Mouse (Mus musculus) liver, postnatal 0 days (tissue): ENCODE results near the gene Plaur. TPM values are rescaled to one million over a fixed set of nuclear protein-coding genes. Genes with fewer than 3 reads are reported as not detected.

ENCODE experiments used
- ATAC-seq: fragments of 200-750 bp; cut with Nextera tagmentation; 2 replicates; pipeline ENCODE4 v1.8.0; 2017; ENCODE audit warnings: mild to moderate bottlenecking, moderate library complexity
- DNase-seq: peaks from one replicate; pipeline ENCODE4 v3.0.0-alpha.2; 2016
- H3K27ac ChIP-seq: fragments of 300-500 bp; sonication (generic); 2 replicates; pipeline ENCODE4 v1.5.1; 2014; ENCODE audit warnings: antibody characterized with exemption, moderate library complexity, mild to moderate bottlenecking, low read depth
- H3K27me3 ChIP-seq: fragments of 300-500 bp; sonication (generic); 2 replicates; pipeline ENCODE4 v1.6.1; 2014; ENCODE audit warnings: low read length, control low read depth, mixed read lengths; ENCODE audit not compliant: insufficient read depth
- H3K36me3 ChIP-seq: fragments of 300-500 bp; sonication (generic); replicated peaks from 2 replicates; pipeline ENCODE4 v1.6.1; 2014; ENCODE audit warnings: mild to moderate bottlenecking, control low read depth, low read length, moderate library complexity, mixed read lengths; ENCODE audit not compliant: insufficient read depth
- H3K4me1 ChIP-seq: fragments of 300-500 bp; sonication (generic); 2 replicates; pipeline ENCODE4 v1.6.1; 2014; ENCODE audit warnings: antibody characterized with exemption, mild to moderate bottlenecking, control low read depth; ENCODE audit not compliant: insufficient read depth
- H3K4me2 ChIP-seq: fragments of 300-500 bp; sonication (generic); 2 replicates; pipeline ENCODE4 v1.6.1; 2014; ENCODE audit warnings: low read depth, mild to moderate bottlenecking, low read length, moderate library complexity, mixed read lengths
- H3K4me3 ChIP-seq: fragments of 300-500 bp; sonication (generic); 2 replicates; pipeline ENCODE4 v1.5.1; 2014; ENCODE audit warnings: low read depth, low read length
- H3K9ac ChIP-seq: fragments of 300-500 bp; sonication (generic); replicated peaks from 2 replicates; pipeline ENCODE4 v1.6.1; 2014; ENCODE audit warnings: mild to moderate bottlenecking, moderate library complexity
- H3K9me3 ChIP-seq: fragments of 300-500 bp; sonication (generic); 2 replicates; pipeline ENCODE4 v1.6.1; 2016; ENCODE audit warnings: mild to moderate bottlenecking, control low read depth, low read length, mixed read lengths
- CTCF ChIP-seq: sonication (generic); IDR thresholded peaks from 2 replicates; pipeline ENCODE4 v1.5.1; 2016; ENCODE audit warnings: antibody characterized with exemption, low read depth
- EP300 ChIP-seq: IDR thresholded peaks from 2 replicates; pipeline ENCODE4 v1.6.1; 2016; ENCODE audit warnings: antibody characterized with exemption, low read depth, mild to moderate bottlenecking
- WGBS: fragments of 180-500 bp; shearing (Covaris S2); extraction: QIAGEN DNeasy Blood & Tissue Kit; methylation state at CpG from one replicate; pipeline ENCODE4 v1.1.7; 2014; ENCODE audit not compliant: insufficient replicate concordance; 5-methylcytosine and 5-hydroxymethylcytosine counted together
- polyA plus RNA-seq: library from polyadenylated mRNA; unstranded; fragments of >200 nt; fragmentation: Nextera tagmentation; extraction: Ambion mirVana; gene quantifications from 2 replicates; pipeline ENCODE4 v1.2.1, GENCODE M21; 2015

Gene Plaur
- polyA plus RNA-seq, 1 experiment from 2014 or later: 10.8 TPM

- 57% methylated on average over 9 of the region's 9 CpGs for WGBS
- H3K4me1 ChIP-seq: peaks cover 17% of the 10 kb centered on the region
- no peaks in the 10 kb centered on the region for H3K9me3 ChIP-seq
- no peaks in the 10 kb centered on the region for H3K27me3 ChIP-seq
- no peak for TF ChIP-seq EP300
- no peak for TF ChIP-seq CTCF
- no peak for DNase-seq
- no peaks in the 10 kb centered on the region for H3K36me3 ChIP-seq
- H3K4me2 ChIP-seq: no peak within 1 kb of the TSS
- 0 out of 2 replicates have a peak within 1 kb of the TSS, but pooled peaks have one; percentile 71 for H3K27ac ChIP-seq
- ATAC-seq: peak; percentile 52
- no peak within 1 kb of the TSS for H3K4me3 ChIP-seq
- no peak within 1 kb of the TSS for H3K9ac ChIP-seq
Observed at GRCm38 (mm10) chr7:24451855-24452311, 10.4 kb upstream of the Plaur start, which contains the start of gene Irgc1. Irgc1 (minus strand) TSS chr7:24452297.

GRCm38 (mm10) chr7:24454199-24454598 lies 8.1 kb upstream of the Plaur start:
- H3K4me1 ChIP-seq: peaks cover 15% of the 10 kb centered on the region
- no peaks in the 10 kb centered on the region for H3K27me3 ChIP-seq
- no peaks in the 10 kb centered on the region for H3K9me3 ChIP-seq
- DNase-seq (no peak), ATAC-seq (no peak)
- H3K4me3 ChIP-seq: no peak overlapping the region
- no peak for TF ChIP-seq EP300
- no peak for TF ChIP-seq CTCF
- WGBS: 58% methylated on average over 2 of the region's 2 CpGs
- H3K27ac ChIP-seq: no peak overlapping the region
- no peak overlapping the region for H3K4me2 ChIP-seq
- H3K9ac ChIP-seq: no peak overlapping the region
- no peaks in the 10 kb centered on the region for H3K36me3 ChIP-seq

- ATAC-seq (no peak), DNase-seq (no peak)
- no peaks in the 10 kb centered on the region for H3K36me3 ChIP-seq
- H3K4me1 ChIP-seq: peaks cover 11% of the 10 kb centered on the region
- 66% methylated on average over 5 of the region's 5 CpGs for WGBS
- H3K27ac ChIP-seq: no peak overlapping the region
- no peak overlapping the region for H3K9ac ChIP-seq
- H3K4me3 ChIP-seq: no peak overlapping the region
- no peak overlapping the region for H3K4me2 ChIP-seq
- no peaks in the 10 kb centered on the region for H3K27me3 ChIP-seq
- TF ChIP-seq EP300 (no peak), CTCF (no peak)
- H3K9me3 ChIP-seq: no peaks in the 10 kb centered on the region
Observed at GRCm38 (mm10) chr7:24455726-24456125, 6.6 kb upstream of the Plaur start.

- no peak for ATAC-seq
- Histone ChIP-seq H3K4me2 (no peak overlapping the region), H3K27me3 (no peaks in the 10 kb centered on the region), H3K9ac (no peak overlapping the region), H3K4me3 (no peak overlapping the region), H3K27ac (peak overlapping the region; percentile 82), H3K4me1 (peaks cover 9% of the 10 kb centered on the region), H3K36me3 (no peaks in the 10 kb centered on the region), H3K9me3 (no peaks in the 10 kb centered on the region)
- WGBS: 44% methylated on average over 10 of the region's 10 CpGs
- TF ChIP-seq CTCF (no peak), EP300 (peak; percentile 58)
- DNase-seq: no peak
Observed at GRCm38 (mm10) chr7:24457726-24458370, 4.4 kb upstream of the Plaur start.

- 69% methylated on average over 5 of the region's 5 CpGs for WGBS
- Histone ChIP-seq H3K4me1 (peaks cover 9% of the 10 kb centered on the region), H3K9me3 (no peaks in the 10 kb centered on the region), H3K36me3 (no peaks in the 10 kb centered on the region), H3K4me3 (no peak overlapping the region), H3K9ac (no peak overlapping the region), H3K27ac (peak overlapping the region; percentile 74), H3K27me3 (no peaks in the 10 kb centered on the region), H3K4me2 (0 out of 2 replicates have a peak overlapping the region, but pooled peaks have one; percentile 20)
- no peak for TF ChIP-seq EP300
- TF ChIP-seq CTCF: no peak
- ATAC-seq (no peak), DNase-seq (no peak)
Observed at GRCm38 (mm10) chr7:24459440-24459839, 2.8 kb upstream of the Plaur start.

- H3K4me1 ChIP-seq: peaks cover 9% of the 10 kb centered on the region
- H3K27ac ChIP-seq: peak overlapping the region; percentile 74
- no peak overlapping the region for H3K4me3 ChIP-seq
- no peaks in the 10 kb centered on the region for H3K36me3 ChIP-seq
- peak; percentile 81 for ATAC-seq
- 0 out of 2 replicates have a peak overlapping the region, but pooled peaks have one; percentile 20 for H3K4me2 ChIP-seq
- 43% methylated on average over 3 of the region's 3 CpGs for WGBS
- H3K9ac ChIP-seq: no peak overlapping the region
- DNase-seq: peak; percentile 63
- no peaks in the 10 kb centered on the region for H3K27me3 ChIP-seq
- no peaks in the 10 kb centered on the region for H3K9me3 ChIP-seq
- no peak for TF ChIP-seq EP300
- no peak for TF ChIP-seq CTCF
Observed at GRCm38 (mm10) chr7:24459843-24460242, 2.4 kb upstream of the Plaur start.
